Mouse (Mus musculus): ENCODE results near the gene Tspan11. TPM values are rescaled to one million over a fixed set of nuclear protein-coding genes. Genes with fewer than 3 reads are reported as not detected.

Gene Tspan11
- total RNA-seq, 1 experiment, result 0.13 TPM

DNA sequence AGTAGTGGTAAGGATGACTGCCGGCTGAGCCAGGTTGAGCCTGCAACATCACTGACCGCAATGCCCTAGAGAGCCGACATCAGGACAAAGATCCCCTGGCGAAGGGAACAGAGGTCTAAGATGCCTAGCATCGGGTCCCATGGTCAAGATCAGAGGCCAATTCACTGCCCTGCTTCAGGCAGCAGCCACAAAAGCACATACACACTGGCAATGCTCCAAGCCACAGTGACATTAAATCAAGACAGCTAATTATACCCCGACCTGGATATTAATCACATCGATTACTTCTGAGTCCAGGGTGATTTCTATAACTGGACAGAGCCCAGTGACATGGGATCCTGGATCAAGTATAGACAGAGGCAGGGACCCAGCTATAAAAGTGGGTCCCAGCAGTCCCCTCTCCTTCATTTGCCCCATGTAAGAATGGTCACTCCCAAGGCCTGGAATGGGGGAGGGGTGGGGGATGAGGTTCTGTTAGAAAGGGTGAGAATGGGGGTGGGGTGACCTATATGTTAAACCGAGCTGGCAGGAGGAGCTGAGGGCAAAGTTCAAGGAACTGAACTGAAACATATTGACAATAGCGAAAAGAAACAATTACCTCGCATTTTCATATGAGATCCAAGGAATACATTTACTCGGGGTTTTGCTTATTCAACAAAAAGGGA lies 93.1 kb downstream of the Tspan11 start:
- TF ChIP-seq MAFK (IDR thresholded peaks at IDR 0.05; ENCODE audit: insufficient read depth, low read depth, low read length) (no peak), CHD2 (IDR thresholded peaks at IDR 0.05; ENCODE audit: low read depth, low read length) (no peak), ZNF384 (IDR thresholded peaks at IDR 0.05; ENCODE audit: low read depth, low read length) (no peak)
- in situ Hi-C loops (cut with MboI; ENCODE audit: low sequenced_read_pairs in 2 of 2, unreplicated experiment in 2 of 2), result no loop called here
- no peaks in the 10 kb centered on the region for H3K36me3 ChIP-seq (ENCODE audit: control insufficient read depth, insufficient read depth, low read length, poor library complexity, severe bottlenecking)
- no peak for DNase-seq (ENCODE audit: low read depth, low spot score)
- no peaks in the 10 kb centered on the region for H3K9me3 ChIP-seq (ENCODE audit: control insufficient read depth, insufficient read depth, low read depth, low read length)
- peaks cover 1 to 11% of the 10 kb centered on the region in 2 experiments; a peak in 1 of 4 replicates for H3K4me1 ChIP-seq (ENCODE audit: control insufficient read depth in 2 of 2, insufficient read depth in 2 of 2, low read length in 2 of 2, poor library complexity in 1 of 2)
- no peak overlapping the region for H3K4me3 ChIP-seq (ENCODE audit: insufficient read depth in 1 of 2, low read depth in 1 of 2, low read length in 2 of 2, poor library complexity in 1 of 2, severe bottlenecking in 1 of 2)
- H3K9ac ChIP-seq (ENCODE audit: insufficient read depth, low read depth, low read length, poor library complexity, severe bottlenecking), result no peak overlapping the region
- H3K27ac ChIP-seq (ENCODE audit: insufficient read depth, low read depth, low read length, poor library complexity, severe bottlenecking), result no peak overlapping the region

DNA sequence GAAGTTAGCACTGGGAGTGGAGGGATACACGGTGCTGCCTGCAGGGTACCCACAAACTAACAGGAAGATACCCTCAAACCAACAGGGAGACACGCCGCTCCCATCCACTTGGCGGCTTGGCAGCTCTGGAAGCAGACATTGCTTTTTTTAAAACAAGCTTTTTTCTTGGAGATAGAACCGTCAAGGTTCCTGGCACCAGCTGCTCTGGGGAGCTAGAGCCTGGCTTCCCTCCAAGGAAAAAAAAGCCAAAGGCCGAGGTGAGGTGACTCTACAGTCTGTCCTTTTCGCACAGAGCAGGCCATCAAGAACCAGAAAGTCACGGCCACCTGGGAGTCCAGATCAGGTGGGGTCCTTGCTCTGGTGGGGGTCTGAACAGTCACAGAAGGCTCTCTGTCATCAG lies 93.8 kb downstream of the Tspan11 start:
- Histone ChIP-seq H3K4me1 (ENCODE audit: control insufficient read depth in 2 of 2, insufficient read depth in 2 of 2, low read length in 2 of 2, poor library complexity in 1 of 2) (peaks cover 1 to 7% of the 10 kb centered on the region in 2 experiments; a peak in 1 of 4 replicates), H3K9me3 (ENCODE audit: control insufficient read depth, insufficient read depth, low read depth, low read length) (no peaks in the 10 kb centered on the region), H3K27ac (ENCODE audit: insufficient read depth, low read depth, low read length, poor library complexity, severe bottlenecking) (no peak overlapping the region), H3K36me3 (ENCODE audit: control insufficient read depth, insufficient read depth, low read length, poor library complexity, severe bottlenecking) (no peaks in the 10 kb centered on the region), H3K9ac (ENCODE audit: insufficient read depth, low read depth, low read length, poor library complexity, severe bottlenecking) (0 out of 2 replicates have a peak overlapping the region, but pooled peaks have one; percentile 17), H3K4me3 (ENCODE audit: insufficient read depth in 1 of 2, low read depth in 1 of 2, low read length in 2 of 2, poor library complexity in 1 of 2, severe bottlenecking in 1 of 2) (peak overlapping the region in 1 of 2 experiments; percentile 26; a peak in 2 of 4 replicates)
- TF ChIP-seq ZC3H11A (IDR thresholded peaks at IDR 0.05; ENCODE audit: borderline replicate concordance, low read depth, low read length) (no peak), CHD2 (IDR thresholded peaks at IDR 0.05; ENCODE audit: low read depth, low read length) (no peak), ZNF384 (IDR thresholded peaks at IDR 0.05; ENCODE audit: low read depth, low read length) (no peak), HCFC1 (IDR thresholded peaks at IDR 0.05; ENCODE audit: borderline replicate concordance, insufficient read depth, low read length) (no peak), MAFK (IDR thresholded peaks at IDR 0.05; ENCODE audit: insufficient read depth, low read depth, low read length) (no peak)
- in situ Hi-C loops (cut with MboI; ENCODE audit: low sequenced_read_pairs in 2 of 2, unreplicated experiment in 2 of 2), result no loop called here
- DNase-seq (ENCODE audit: low read depth, low spot score), result no peak

DNA sequence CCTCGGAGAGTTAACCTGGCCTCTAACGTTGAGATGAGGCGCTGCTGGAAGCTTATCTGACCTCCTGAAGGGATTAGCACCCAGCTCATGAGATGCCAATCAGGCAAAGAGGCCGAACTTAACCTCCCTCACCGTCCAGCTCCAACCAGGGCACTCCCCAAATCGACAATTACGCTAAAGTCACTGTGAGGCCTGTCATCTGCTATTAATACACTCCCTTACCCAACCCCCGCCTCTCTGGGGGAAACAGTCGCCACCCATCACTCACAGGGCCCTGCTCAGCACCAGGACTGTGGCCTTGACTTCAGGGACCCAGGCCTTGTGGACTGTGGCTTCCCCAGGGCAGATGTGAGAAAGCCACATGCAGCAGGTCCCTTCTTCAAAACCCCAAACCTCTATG lies 99.0 kb downstream of the Tspan11 start:
- no peak for TF ChIP-seq CHD2 (IDR thresholded peaks at IDR 0.05; ENCODE audit: low read depth, low read length)
- TF ChIP-seq HCFC1 (IDR thresholded peaks at IDR 0.05; ENCODE audit: borderline replicate concordance, insufficient read depth, low read length), result no peak
- no peak overlapping the region for H3K27ac ChIP-seq (ENCODE audit: insufficient read depth, low read depth, low read length, poor library complexity, severe bottlenecking)
- H3K4me1 ChIP-seq (ENCODE audit: control insufficient read depth in 2 of 2, insufficient read depth in 2 of 2, low read length in 2 of 2, poor library complexity in 1 of 2), result no peaks in the 10 kb centered on the region
- no peaks in the 10 kb centered on the region for H3K36me3 ChIP-seq (ENCODE audit: control insufficient read depth, insufficient read depth, low read length, poor library complexity, severe bottlenecking)
- in situ Hi-C loops (cut with MboI; ENCODE audit: low sequenced_read_pairs in 2 of 2, unreplicated experiment in 2 of 2), result no loop called here
- H3K4me3 ChIP-seq (ENCODE audit: insufficient read depth in 1 of 2, low read depth in 1 of 2, low read length in 2 of 2, poor library complexity in 1 of 2, severe bottlenecking in 1 of 2), result no peak overlapping the region
- H3K9me3 ChIP-seq (ENCODE audit: control insufficient read depth, insufficient read depth, low read depth, low read length), result no peaks in the 10 kb centered on the region
- H3K9ac ChIP-seq (ENCODE audit: insufficient read depth, low read depth, low read length, poor library complexity, severe bottlenecking), result no peak overlapping the region
- no peak for DNase-seq (ENCODE audit: low read depth, low spot score)

DNA sequence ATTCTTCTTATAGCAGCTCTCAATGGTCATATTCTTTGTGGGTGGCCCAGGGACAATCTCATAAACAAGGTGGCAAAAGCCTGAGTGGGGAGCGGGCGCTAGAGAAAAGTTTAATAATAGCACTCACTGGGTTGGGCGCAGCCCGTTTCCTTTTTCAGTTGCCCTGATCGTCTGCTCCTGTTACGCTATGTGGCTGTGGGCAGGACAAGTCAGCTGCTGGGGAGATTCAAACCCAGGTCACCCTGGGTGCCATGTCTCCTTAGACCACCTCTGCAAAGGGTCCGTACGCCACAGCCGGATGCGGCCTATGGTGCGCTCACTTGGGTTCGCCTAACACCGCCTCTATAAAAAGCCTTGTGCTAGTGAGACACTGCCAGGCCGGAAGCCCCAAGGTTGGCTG lies 100.0 kb downstream of the Tspan11 start:
- Histone ChIP-seq H3K36me3 (ENCODE audit: control insufficient read depth, insufficient read depth, low read length, poor library complexity, severe bottlenecking) (no peaks in the 10 kb centered on the region), H3K9me3 (ENCODE audit: control insufficient read depth, insufficient read depth, low read depth, low read length) (no peaks in the 10 kb centered on the region), H3K27ac (ENCODE audit: insufficient read depth, low read depth, low read length, poor library complexity, severe bottlenecking) (no peak overlapping the region), H3K4me3 (ENCODE audit: insufficient read depth in 1 of 2, low read depth in 1 of 2, low read length in 2 of 2, poor library complexity in 1 of 2, severe bottlenecking in 1 of 2) (no peak overlapping the region), H3K9ac (ENCODE audit: insufficient read depth, low read depth, low read length, poor library complexity, severe bottlenecking) (no peak overlapping the region), H3K4me1 (ENCODE audit: control insufficient read depth in 2 of 2, insufficient read depth in 2 of 2, low read length in 2 of 2, poor library complexity in 1 of 2) (no peaks in the 10 kb centered on the region)
- in situ Hi-C loops (cut with MboI; ENCODE audit: low sequenced_read_pairs in 2 of 2, unreplicated experiment in 2 of 2), result no loop called here
- DNase-seq (ENCODE audit: low read depth, low spot score), result no peak
- TF ChIP-seq ZC3H11A (IDR thresholded peaks at IDR 0.05; ENCODE audit: borderline replicate concordance, low read depth, low read length) (no peak), CHD2 (IDR thresholded peaks at IDR 0.05; ENCODE audit: low read depth, low read length) (no peak), MAFK (IDR thresholded peaks at IDR 0.05; ENCODE audit: insufficient read depth, low read depth, low read length) (no peak), ZNF384 (IDR thresholded peaks at IDR 0.05; ENCODE audit: low read depth, low read length) (no peak), HCFC1 (IDR thresholded peaks at IDR 0.05; ENCODE audit: borderline replicate concordance, insufficient read depth, low read length) (no peak)

DNA sequence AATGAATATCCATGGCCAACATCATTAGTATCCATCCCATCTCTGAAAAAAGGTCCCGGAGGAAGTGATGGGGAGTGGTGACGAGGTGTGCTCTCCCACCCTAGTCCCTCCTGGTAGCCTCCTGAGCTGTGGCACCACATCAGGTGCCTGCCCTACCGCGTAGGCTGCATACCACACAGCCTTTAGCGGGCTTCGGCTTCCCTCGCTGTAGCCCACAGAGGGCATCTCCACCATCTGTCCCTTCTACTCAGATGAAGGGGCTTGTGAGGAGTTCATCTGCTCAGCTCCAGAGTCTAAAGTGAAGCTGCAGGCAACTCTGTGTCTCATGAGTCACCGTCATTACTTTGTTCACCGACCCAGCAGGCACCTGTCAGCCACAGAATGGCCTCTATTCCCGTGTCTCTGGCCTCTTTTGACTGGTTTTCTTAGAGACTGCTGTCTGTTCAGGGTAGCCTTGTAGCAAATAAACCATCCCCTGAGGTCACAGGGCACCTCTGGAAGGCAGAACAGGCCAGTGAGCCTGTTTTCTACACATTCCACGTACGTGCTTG lies 101.6 kb downstream of the Tspan11 start:
- DNase-seq (ENCODE audit: low read depth, low spot score), result no peak
- H3K27ac ChIP-seq (ENCODE audit: insufficient read depth, low read depth, low read length, poor library complexity, severe bottlenecking), result no peak overlapping the region
- no peaks in the 10 kb centered on the region for H3K4me1 ChIP-seq (ENCODE audit: control insufficient read depth in 2 of 2, insufficient read depth in 2 of 2, low read length in 2 of 2, poor library complexity in 1 of 2)
- H3K36me3 ChIP-seq (ENCODE audit: control insufficient read depth, insufficient read depth, low read length, poor library complexity, severe bottlenecking), result no peaks in the 10 kb centered on the region
- H3K9ac ChIP-seq (ENCODE audit: insufficient read depth, low read depth, low read length, poor library complexity, severe bottlenecking), result no peak overlapping the region
- in situ Hi-C loops (cut with MboI; ENCODE audit: low sequenced_read_pairs in 2 of 2, unreplicated experiment in 2 of 2), result no loop called here
- no peak overlapping the region for H3K4me3 ChIP-seq (ENCODE audit: insufficient read depth in 1 of 2, low read depth in 1 of 2, low read length in 2 of 2, poor library complexity in 1 of 2, severe bottlenecking in 1 of 2)
- TF ChIP-seq MAFK (IDR thresholded peaks at IDR 0.05; ENCODE audit: insufficient read depth, low read depth, low read length) (no peak), ZC3H11A (IDR thresholded peaks at IDR 0.05; ENCODE audit: borderline replicate concordance, low read depth, low read length) (no peak), ZNF384 (IDR thresholded peaks at IDR 0.05; ENCODE audit: low read depth, low read length) (no peak), HCFC1 (IDR thresholded peaks at IDR 0.05; ENCODE audit: borderline replicate concordance, insufficient read depth, low read length) (no peak), CHD2 (IDR thresholded peaks at IDR 0.05; ENCODE audit: low read depth, low read length) (no peak)
- H3K9me3 ChIP-seq (ENCODE audit: control insufficient read depth, insufficient read depth, low read depth, low read length), result no peaks in the 10 kb centered on the region

Measured in ES-E14 (cell line).